Comparison of ENCODE assay signal across 8 mouse cellular contexts in the genomic region with DNA sequence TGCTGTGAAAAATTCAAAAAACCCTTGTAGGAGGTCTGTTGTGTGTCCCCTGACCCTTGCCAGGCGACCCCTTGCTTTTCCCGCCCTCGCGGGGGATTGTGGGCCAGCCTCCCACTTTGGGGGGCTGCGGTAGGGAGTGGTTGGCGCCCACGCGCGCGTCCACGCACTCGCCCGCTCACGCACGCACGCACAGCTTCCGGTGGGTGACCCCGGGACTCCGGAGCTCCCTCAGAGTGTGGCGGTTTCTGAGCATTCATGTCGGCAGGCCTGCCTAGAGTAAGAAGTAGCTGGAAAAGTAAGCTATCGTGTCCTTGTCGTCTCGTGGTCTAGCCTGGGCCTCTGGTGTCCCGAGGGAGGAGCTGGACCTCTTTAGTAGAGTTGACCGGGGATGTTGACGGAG. TPM values are rescaled to one million over a fixed set of nuclear protein-coding genes. Genes with fewer than 3 reads are reported as not detected.
DNase-seq lines count a peak whose midpoint lies in the region; ATAC-seq and TF ChIP-seq lines count a peak whose summit lies in the region.

A gene (minus strand): TSS at position 79 of the 400 bp plus-strand sequence.
A gene (plus strand): TSS at position 190 of the 400 bp plus-strand sequence.

- peaks cover 0 to 9% of the 10 kb centered on the region in 2 experiments; a peak in 2 of 4 replicates for H3K4me1 ChIP-seq in MEL (ENCODE audit: control insufficient read depth in 1 of 2, insufficient read depth in 2 of 2, low read length in 2 of 2)
- H3K4me1 ChIP-seq in embryonic fibroblast, embryonic 13.5 days (ENCODE audit: control insufficient read depth, insufficient read depth, low read length) = no peaks in the 10 kb centered on the region
- peaks cover 5% of the 10 kb centered on the region for H3K4me1 ChIP-seq in intestine, embryonic 15.5 days (replicated peaks)
- H3K4me1 ChIP-seq in midbrain, embryonic 11.5 days (ENCODE audit: control insufficient read depth, insufficient read depth, low read length) = peaks cover 4% of the 10 kb centered on the region

- no peak for TF ChIP-seq RAD21 in MEL (IDR thresholded peaks at IDR 0.05; ENCODE audit: low read depth, low read length)

- TF ChIP-seq POLR2A in MEL (IDR thresholded peaks at IDR 0.05; ENCODE audit: control insufficient read depth in 1 of 2, insufficient read depth in 1 of 2, low read depth in 1 of 2, low read length in 2 of 2, poor library complexity in 1 of 2) = no peak
- TF ChIP-seq POLR2A in embryonic fibroblast, embryonic 13.5 days (IDR thresholded peaks at IDR 0.05; ENCODE audit: low read depth, low read length) = no peak

- TF ChIP-seq EP300 in MEL (IDR thresholded peaks at IDR 0.05; ENCODE audit: low read depth in 1 of 2, low read length in 2 of 2) = no peak

- H3K4me2 ChIP-seq in intestine, embryonic 15.5 days (replicated peaks) = peak within 1 kb of the TSS; percentile 70
- peak within 1 kb of the TSS; percentile 53 for H3K4me2 ChIP-seq in midbrain, embryonic 11.5 days

- peak within 1 kb of the TSS; percentile 64 to 84 for H3K4me3 ChIP-seq in MEL (ENCODE audit: control insufficient read depth in 1 of 2, insufficient read depth in 1 of 2, low read depth in 2 of 2, low read length in 2 of 2)
- peak within 1 kb of the TSS; percentile 64 for H3K4me3 ChIP-seq in embryonic fibroblast, embryonic 13.5 days (ENCODE audit: insufficient read depth, low read length)
- peak within 1 kb of the TSS; percentile 63 for H3K4me3 ChIP-seq in intestine, embryonic 15.5 days (replicated peaks)
- peak within 1 kb of the TSS; percentile 56 for H3K4me3 ChIP-seq in midbrain, embryonic 11.5 days (ENCODE audit: low read depth, low read length)

- DNase-seq in layer of hippocampus, adult 11-12 months (ENCODE audit: low spot score) = peak; percentile 29
- no peak for DNase-seq in layer of hippocampus, adult 9-10 months (ENCODE audit: low spot score)
- DNase-seq in MEL (ENCODE audit: low read depth, low spot score) = no peak
- DNase-seq in midbrain, embryonic 11.5 days (ENCODE audit: low spot score, missing footprints) = peak; percentile 84
- DNase-seq in thymus, postnatal 36 days = peak; percentile 24 to 62
- DNase-seq in c-Kit-positive CD71-positive TER-119-positive erythroid progenitor cells, embryonic 14.5 days (ENCODE audit: low spot score) = no peak

- H3K9me3 ChIP-seq in MEL (replicated peaks; ENCODE audit: insufficient read depth, low read length) = no peaks in the 10 kb centered on the region
- no peaks in the 10 kb centered on the region for H3K9me3 ChIP-seq in intestine, embryonic 15.5 days
- H3K9me3 ChIP-seq in midbrain, embryonic 11.5 days (ENCODE audit: control insufficient read depth, low read length) = no peaks in the 10 kb centered on the region

- ATAC-seq in intestine, embryonic 15.5 days = no peak
- ATAC-seq in midbrain, embryonic 11.5 days (ENCODE audit: low FRiP score) = peak; percentile 23; the same call in 1 of the 2 replicates

- 76% methylated on average over 27 of the region's 27 CpGs for WGBS in intestine, embryonic 15.5 days
- 76% methylated on average over 27 of the region's 27 CpGs for WGBS in midbrain, embryonic 11.5 days

- H3K27me3 ChIP-seq in MEL (ENCODE audit: control insufficient read depth in 1 of 2, insufficient read depth in 2 of 2, low read length in 2 of 2) = no peaks in the 10 kb centered on the region
- no peaks in the 10 kb centered on the region for H3K27me3 ChIP-seq in intestine, embryonic 15.5 days (replicated peaks)
- H3K27me3 ChIP-seq in midbrain, embryonic 11.5 days (ENCODE audit: control insufficient read depth, insufficient read depth, low read length) = no peaks in the 10 kb centered on the region

- TF ChIP-seq CTCF in MEL (IDR thresholded peaks at IDR 0.05 in 2 of 3, conservative IDR thresholded peaks at IDR 0.05 in 1 of 3; ENCODE audit: control insufficient read depth in 1 of 3, insufficient read depth in 1 of 3, low read depth in 2 of 3, low read length in 3 of 3, poor library complexity in 1 of 3, severe bottlenecking in 1 of 3) = no peak
- TF ChIP-seq CTCF in embryonic fibroblast, embryonic 13.5 days (IDR thresholded peaks at IDR 0.05; ENCODE audit: borderline replicate concordance, insufficient read depth, low read length) = no peak

- H3K36me3 ChIP-seq in MEL (ENCODE audit: control insufficient read depth in 1 of 2, insufficient read depth in 2 of 2, low read length in 2 of 2) = peaks cover 0 to 6% of the 10 kb centered on the region in 2 experiments; a peak in 2 of 4 replicates
- H3K36me3 ChIP-seq in intestine, embryonic 15.5 days = no peaks in the 10 kb centered on the region
- no peaks in the 10 kb centered on the region; the same call in 1 of the 2 replicates for H3K36me3 ChIP-seq in midbrain, embryonic 11.5 days (ENCODE audit: control insufficient read depth, insufficient read depth, low read length)

- peaks cover 4% of the 10 kb centered on the region; the same call in 1 of the 2 replicates for H3K79me2 ChIP-seq in MEL (ENCODE audit: control insufficient read depth, insufficient read depth, low read length, poor library complexity)

- peak within 1 kb of the TSS; percentile 90 for H3K27ac ChIP-seq in MEL (ENCODE audit: control insufficient read depth, low read depth, low read length)
- H3K27ac ChIP-seq in embryonic fibroblast, embryonic 13.5 days (ENCODE audit: insufficient read depth, low read length) = peak within 1 kb of the TSS; percentile 86
- H3K27ac ChIP-seq in intestine, embryonic 15.5 days = peak within 1 kb of the TSS; percentile 94
- H3K27ac ChIP-seq in midbrain, embryonic 11.5 days (ENCODE audit: low read depth, low read length) = peak within 1 kb of the TSS; percentile 79

- H3K9ac ChIP-seq in MEL (ENCODE audit: control insufficient read depth, low read depth, low read length, poor library complexity, severe bottlenecking) = peak within 1 kb of the TSS; percentile 90
- H3K9ac ChIP-seq in intestine, embryonic 15.5 days = peak within 1 kb of the TSS; percentile 72
- peak within 1 kb of the TSS; percentile 83 for H3K9ac ChIP-seq in midbrain, embryonic 11.5 days (ENCODE audit: low read length)

TF ChIP-seq in MEL, 35 proteins besides CTCF, POLR2A, EP300 and RAD21:
- TF ChIP-seq ZNF384 (IDR thresholded peaks at IDR 0.05; ENCODE audit: low read depth, low read length) (no peak), SIN3A (IDR thresholded peaks at IDR 0.05; ENCODE audit: low read length) (no peak), MYB (IDR thresholded peaks at IDR 0.05; ENCODE audit: low read depth, low read length) (no peak), SMC3 (IDR thresholded peaks at IDR 0.05; ENCODE audit: low read depth, low read length) (no peak), POLR2AphosphoS5 (IDR thresholded peaks at IDR 0.05; ENCODE audit: borderline replicate concordance, low read depth, low read length) (no peak)

RNA-seq across cellular contexts. Expression of the first gene that starts in this region (rescaled TPM):
- 1.5 and 2.5 TPM in 2 replicates for total RNA-seq in MEL (2012; rRNA removed)
- 1 to 10 TPM in 1 of 2 experiments, not detected in 1; 1.9 TPM for polyA plus RNA-seq in MEL (2012; ENCODE audit: insufficient read depth in 1 of 2, insufficient read length in 2 of 2, low read depth in 1 of 2, low replicate concordance in 2 of 2, missing spikeins in 1 of 2)
- 5.0 and 8.6 TPM in 2 replicates for polyA plus RNA-seq in embryonic fibroblast, embryonic 13.5 days (2011; ENCODE audit: insufficient read length, low read depth, missing spikeins)
- polyA plus RNA-seq in intestine, embryonic 15.5 days (2015; fragmentation: Nextera tagmentation; extraction: Ambion mirVana) = 6.3 and 7.0 TPM in 2 replicates
- polyA plus RNA-seq in midbrain, embryonic 11.5 days (2014; fragmentation: Nextera tagmentation; extraction: Ambion mirVana) = 13.6 and 15.7 TPM in 2 replicates

RNA-seq across cellular contexts. Expression of the second gene that starts in this region (rescaled TPM):
- total RNA-seq in MEL (2012; rRNA removed) = 0.23 and 0.42 TPM in 2 replicates
- under 1 TPM in 1 of 2 experiments, not detected in 1; 0.42 TPM for polyA plus RNA-seq in MEL (2012; ENCODE audit: insufficient read depth in 1 of 2, insufficient read length in 2 of 2, low read depth in 1 of 2, low replicate concordance in 2 of 2, missing spikeins in 1 of 2)
- polyA plus RNA-seq in embryonic fibroblast, embryonic 13.5 days (2011; ENCODE audit: insufficient read length, low read depth, missing spikeins) = 0.11 and 0.30 TPM in 2 replicates
- polyA plus RNA-seq in intestine, embryonic 15.5 days (2015; fragmentation: Nextera tagmentation; extraction: Ambion mirVana) = 0.37 and 0.96 TPM in 2 replicates
- 0.21 and 0.30 TPM in 2 replicates for polyA plus RNA-seq in midbrain, embryonic 11.5 days (2014; fragmentation: Nextera tagmentation; extraction: Ambion mirVana)

Comparison
In these comparisons a context has a peak if more than half of its experiments do, and no peak if none do; other contexts are left out.
1. DNase-seq: peak in layer of hippocampus, adult 11-12 months (single experiment), midbrain, embryonic 11.5 days (single experiment) and thymus, postnatal 36 days (2 of 2); none in layer of hippocampus, adult 9-10 months (single experiment), MEL (single experiment) and c-Kit-positive CD71-positive TER-119-positive erythroid progenitor cells, embryonic 14.5 days (single experiment).
2. Peak in every context shown above with its lines, with median percentiles within 50 percentile points of each other: H3K27ac ChIP-seq, H3K4me3 ChIP-seq and H3K9ac ChIP-seq.